Mouse (Mus musculus) CH12.LX (cell line): ENCODE measurements around the gene Commd1. TPM values are rescaled to one million over a fixed set of nuclear protein-coding genes. Genes with fewer than 3 reads are reported as not detected.

Experiments
- DNase-seq: peaks from one replicate; pipeline ENCODE4 v3.0.0-alpha.2; 2013; ENCODE audit errors: extremely low read depth
- H3K27ac ChIP-seq: 2 replicates; pipeline ENCODE4 v1.5.1; 2012; ENCODE audit warnings: low read depth, mild to moderate bottlenecking, control low read depth, moderate library complexity; ENCODE audit not compliant: insufficient read depth
- H3K27me3 ChIP-seq: replicated peaks from 2 replicates; pipeline ENCODE3; 2012; ENCODE audit warnings: inconsistent platforms
- H3K36me3 ChIP-seq, 2 experiments: replicated peaks in 1 of 2; 2 replicates each; pipeline versions ENCODE3 to v1.6.1; 2012; ENCODE audit warnings: inconsistent platforms in 1 of 2, low read length in 1 of 2, mild to moderate bottlenecking in 1 of 2, mixed read lengths in 1 of 2, moderate library complexity in 1 of 2; ENCODE audit not compliant: control insufficient read depth in 1 of 2, insufficient read depth in 1 of 2
- H3K4me1 ChIP-seq, 2 experiments: 2 replicates each; pipeline ENCODE4 v1.6.1; 2012; ENCODE audit warnings: inconsistent platforms in 1 of 2, moderate library complexity in 1 of 2; ENCODE audit not compliant: insufficient read depth in 2 of 2, control insufficient read depth in 1 of 2
- H3K4me2 ChIP-seq: 2 replicates; pipeline ENCODE4 v1.6.1; 2012; ENCODE audit warnings: low read depth, mild to moderate bottlenecking, control low read depth; ENCODE audit not compliant: poor library complexity, insufficient read depth, severe bottlenecking
- H3K4me3 ChIP-seq, 3 experiments: fragments of 150-350 bp in 1 of 3; sonication (generic) in 1 of 3; replicated peaks in 1 of 3; 2 replicates each; pipeline versions ENCODE3 to v1.5.1; 2011 to 2012; ENCODE audit warnings: low read depth in 2 of 3, low read length in 2 of 3, mild to moderate bottlenecking in 2 of 3, moderate library complexity in 2 of 3, control low read depth in 1 of 3, improper control_type of control experiment in 1 of 3, inconsistent platforms in 1 of 3, mixed read lengths in 1 of 3; ENCODE audit not compliant: poor library complexity in 1 of 3
- H3K79me2 ChIP-seq: replicated peaks from 2 replicates; pipeline ENCODE4 v1.6.1; 2012; ENCODE audit warnings: mild to moderate bottlenecking, moderate library complexity; ENCODE audit not compliant: control insufficient read depth, poor library complexity, insufficient read depth, severe bottlenecking; ENCODE audit errors: extremely low read depth
- H3K9ac ChIP-seq: 2 replicates; pipeline ENCODE4 v1.6.1; 2012; ENCODE audit warnings: low read depth, mild to moderate bottlenecking, control low read depth, moderate library complexity; ENCODE audit not compliant: insufficient read depth
- H3K9me3 ChIP-seq: replicated peaks from 2 replicates; pipeline ENCODE3; 2012; ENCODE audit warnings: low read length, inconsistent platforms, mixed read lengths
- BHLHE40 ChIP-seq: IDR thresholded peaks from 2 replicates; pipeline ENCODE4 v1.6.1; 2011; ENCODE audit warnings: mild to moderate bottlenecking, low read depth, low read length, improper control_type of control experiment
- CHD2 ChIP-seq: IDR thresholded peaks from 2 replicates; pipeline ENCODE4 v1.6.1; 2011; ENCODE audit warnings: low read length, improper control_type of control experiment
- ELF1 ChIP-seq: IDR thresholded peaks from 2 replicates; pipeline ENCODE4 v1.6.1; 2014; ENCODE audit warnings: low read depth, mild to moderate bottlenecking, inconsistent platforms, low read length, improper control_type of control experiment
- EP300 ChIP-seq: IDR thresholded peaks from 2 replicates; pipeline ENCODE4 v1.6.1; 2011; ENCODE audit warnings: low read length, improper control_type of control experiment
- ETS1 ChIP-seq: conservative IDR thresholded peaks from 2 replicates; pipeline ENCODE4 v1.6.1; 2012; ENCODE audit warnings: low read depth, mild to moderate bottlenecking, inconsistent platforms, low read length, improper control_type of control experiment, moderate library complexity
- HCFC1 ChIP-seq: IDR thresholded peaks from 2 replicates; pipeline ENCODE4 v1.6.1; 2012; ENCODE audit warnings: low read depth, mild to moderate bottlenecking, inconsistent platforms, low read length, improper control_type of control experiment
- IRF4 ChIP-seq: IDR thresholded peaks from 2 replicates; pipeline ENCODE4 v1.6.1; 2014; ENCODE audit warnings: low read depth, mild to moderate bottlenecking, inconsistent platforms, low read length, improper control_type of control experiment
- JUN ChIP-seq: IDR thresholded peaks from 2 replicates; pipeline ENCODE4 v1.6.1; 2011; ENCODE audit warnings: low read depth, mild to moderate bottlenecking, low read length, improper control_type of control experiment, moderate library complexity; ENCODE audit not compliant: insufficient read depth
- JUND ChIP-seq: conservative IDR thresholded peaks from 2 replicates; pipeline ENCODE4 v1.6.1; 2011; ENCODE audit warnings: low read depth, low read length, improper control_type of control experiment
- KAT2A ChIP-seq: IDR thresholded peaks from 2 replicates; pipeline ENCODE4 v1.6.1; 2012; ENCODE audit warnings: low read length, improper control_type of control experiment, inconsistent platforms; ENCODE audit not compliant: insufficient replicate concordance
- MAFK ChIP-seq: IDR thresholded peaks from 2 replicates; pipeline ENCODE4 v1.6.1; 2011; ENCODE audit warnings: low read length, improper control_type of control experiment; ENCODE audit not compliant: insufficient replicate concordance
- MAX ChIP-seq: IDR thresholded peaks from 2 replicates; pipeline ENCODE4 v1.6.1; 2011; ENCODE audit warnings: low read length, improper control_type of control experiment
- MAZ ChIP-seq: IDR thresholded peaks from 2 replicates; pipeline ENCODE4 v1.6.1; 2012; ENCODE audit warnings: low read depth, mild to moderate bottlenecking, inconsistent platforms, low read length, improper control_type of control experiment, moderate library complexity
- MEF2A ChIP-seq: IDR thresholded peaks from 2 replicates; pipeline ENCODE4 v1.6.1; 2014; ENCODE audit warnings: low read depth, mild to moderate bottlenecking, inconsistent platforms, low read length, improper control_type of control experiment, borderline replicate concordance
- MYC ChIP-seq: IDR thresholded peaks from 2 replicates; pipeline ENCODE4 v1.6.1; 2011; ENCODE audit warnings: low read depth, mild to moderate bottlenecking, improper control_type of control experiment, low read length
- NRF1 ChIP-seq: IDR thresholded peaks from 2 replicates; pipeline ENCODE4 v1.6.1; 2014; ENCODE audit warnings: low read depth, mild to moderate bottlenecking, inconsistent platforms, low read length, improper control_type of control experiment, moderate library complexity
- POLR2A ChIP-seq: IDR thresholded peaks from 2 replicates; pipeline ENCODE4 v1.6.1; 2011; ENCODE audit warnings: low read depth, mild to moderate bottlenecking, improper control_type of control experiment, low read length
- POLR2AphosphoS2 ChIP-seq: IDR thresholded peaks from 2 replicates; pipeline ENCODE4 v1.6.1; 2011; ENCODE audit warnings: low read depth, low read length, improper control_type of control experiment
- SMC3 ChIP-seq: IDR thresholded peaks from 2 replicates; pipeline ENCODE4 v1.6.1; 2011; ENCODE audit warnings: low read depth, low read length, improper control_type of control experiment
- TBP ChIP-seq: conservative IDR thresholded peaks from 2 replicates; pipeline ENCODE4 v1.6.1; 2011; ENCODE audit warnings: low read depth, low read length, improper control_type of control experiment
- TCF12 ChIP-seq: IDR thresholded peaks from 2 replicates; pipeline ENCODE4 v1.6.1; 2014; ENCODE audit warnings: low read depth, mild to moderate bottlenecking, inconsistent platforms, low read length, improper control_type of control experiment
- ZC3H11A ChIP-seq: IDR thresholded peaks from 2 replicates; pipeline ENCODE4 v1.6.1; 2012; ENCODE audit warnings: low read depth, mild to moderate bottlenecking, inconsistent platforms, low read length, improper control_type of control experiment
- ZKSCAN1 ChIP-seq: IDR thresholded peaks from 2 replicates; pipeline ENCODE4 v1.6.1; 2012; ENCODE audit warnings: low read depth, inconsistent platforms, low read length, improper control_type of control experiment, borderline replicate concordance
- ZNF384 ChIP-seq: IDR thresholded peaks from 2 replicates; pipeline ENCODE4 v1.6.1; 2012; ENCODE audit warnings: low read depth, low read length, improper control_type of control experiment, inconsistent platforms
- dilution Hi-C: fragments of 300-500 bp; cut with MboI; formaldehyde crosslinking; loops from 2 replicates; pipeline ENCODE4 v1.14.3; 2020; ENCODE audit warnings: low sequenced_read_pairs; ENCODE audit not compliant: extremely low pct_unique_long_range_greater_than_20kb, extremely low pct_ligation_motif_present
- in situ Hi-C: fragments of 300-500 bp; cut with MboI; formaldehyde crosslinking; loops from 3 replicates; pipeline ENCODE4 v1.14.3; 2019; ENCODE audit warnings: low sequenced_read_pairs, low pct_ligation_motif_present, low pct_unique_long_range_greater_than_20kb, mixed read lengths
- polyA plus RNA-seq: library from polyadenylated mRNA; unstranded; fragments of >175 nt; gene quantifications from 2 replicates; pipeline ENCODE4 v1.2.1, GENCODE M21; 2012; ENCODE audit warnings: low read depth; ENCODE audit not compliant: insufficient read length
- total RNA-seq, 2 experiments: library from RNA; depleted of rRNA; stranded (reverse); fragments of 300-350 nt in 1 of 2; fragments of >200 nt in 1 of 2; gene quantifications; 2 replicates each; pipeline ENCODE4 v1.2.3; 2012 to 2014

Gene Commd1
- total and polyA plus RNA-seq, 3 experiments = 109 to 163 (median 113) TPM

GRCm38 (mm10) chr11:22873383-22873782, 108.8 kb downstream of the Commd1 start:
- H3K4me2 ChIP-seq = no peak overlapping the region
- in situ Hi-C loops (no loop called here), dilution Hi-C loops (no loop called here)
- H3K27me3 ChIP-seq = no peaks in the 10 kb centered on the region
- peaks cover 15 to 67% of the 10 kb centered on the region in 2 experiments for H3K4me1 ChIP-seq
- H3K79me2 ChIP-seq = no peaks in the 10 kb centered on the region
- DNase-seq = no peak
- no peaks in the 10 kb centered on the region for H3K9me3 ChIP-seq
- no peak overlapping the region for H3K27ac ChIP-seq
- H3K9ac ChIP-seq = no peak overlapping the region
- TF ChIP-seq EP300 = peak; percentile 34; the same call in 1 of the 2 replicates
- no peak for TF ChIP-seq ZNF384
- TF ChIP-seq IRF4 = no peak
- TF ChIP-seq, all 38 proteins: peak for 1
- H3K4me3 ChIP-seq = no peak overlapping the region
- H3K36me3 ChIP-seq = peaks cover 0 to 1% of the 10 kb centered on the region in 2 experiments

GRCm38 (mm10) chr11:22872307-22872680, 109.9 kb downstream of the Commd1 start:
- no peak for DNase-seq
- no peak overlapping the region for H3K4me3 ChIP-seq
- TF ChIP-seq BHLHE40 (no peak), JUN (no peak)
- H3K27ac ChIP-seq = no peak overlapping the region
- H3K79me2 ChIP-seq = no peaks in the 10 kb centered on the region
- no peaks in the 10 kb centered on the region for H3K9me3 ChIP-seq
- H3K4me1 ChIP-seq = peaks cover 21 to 68% of the 10 kb centered on the region in 2 experiments
- in situ Hi-C loops = no loop called here
- dilution Hi-C loops = no loop called here
- no peaks in the 10 kb centered on the region for H3K27me3 ChIP-seq
- H3K9ac ChIP-seq = peak overlapping the region; percentile 3
- peaks cover 0 to 1% of the 10 kb centered on the region in 2 experiments for H3K36me3 ChIP-seq
- peak overlapping the region; percentile 39 for H3K4me2 ChIP-seq

GRCm38 (mm10) chr11:22871628-22872306, 110.4 kb downstream of the Commd1 start:
- in situ Hi-C loops (no loop called here), dilution Hi-C loops (no loop called here)
- no peak overlapping the region for H3K4me3 ChIP-seq
- peaks cover 26 to 68% of the 10 kb centered on the region in 2 experiments for H3K4me1 ChIP-seq
- H3K36me3 ChIP-seq = peaks cover 0 to 3% of the 10 kb centered on the region in 2 experiments
- H3K27me3 ChIP-seq = no peaks in the 10 kb centered on the region
- peak overlapping the region; percentile 39 for H3K4me2 ChIP-seq
- peak overlapping the region; percentile 3 for H3K9ac ChIP-seq
- DNase-seq = no peak
- no peaks in the 10 kb centered on the region for H3K9me3 ChIP-seq
- H3K27ac ChIP-seq = no peak overlapping the region
- H3K79me2 ChIP-seq = no peaks in the 10 kb centered on the region
- 0 out of 2 replicates have a peak, but pooled peaks have one; percentile 47 for TF ChIP-seq TCF12
- peak; percentile 60 for TF ChIP-seq CHD2
- 0 out of 2 replicates have a peak, but pooled peaks have one; percentile 49 for TF ChIP-seq MEF2A
- TF ChIP-seq MAZ = 0 out of 2 replicates have a peak, but pooled peaks have one; percentile 59
- TF ChIP-seq POLR2A = no peak; the same call in 1 of the 2 replicates
- TF ChIP-seq ZNF384 = no peak
- no peak for TF ChIP-seq ZC3H11A
- TF ChIP-seq SMC3 = peak; percentile 26
- TF ChIP-seq MAX = peak; percentile 57; the same call in 1 of the 2 replicates
- TF ChIP-seq MAFK = 0 out of 2 replicates have a peak, but pooled peaks have one; percentile 41
- TF ChIP-seq ELF1 = peak; percentile 66
- peak; percentile 12; the same call in 1 of the 2 replicates for TF ChIP-seq HCFC1
- no peak for TF ChIP-seq NRF1
- TF ChIP-seq TBP = 0 out of 2 replicates have a peak, but pooled peaks have one; percentile 32
- TF ChIP-seq KAT2A = 0 out of 2 replicates have a peak, but pooled peaks have one; percentile 31
- peak; percentile 66 for TF ChIP-seq BHLHE40
- TF ChIP-seq ETS1 = peak; percentile 43
- TF ChIP-seq MYC = peak; percentile 77; the same call in 1 of the 2 replicates
- peak; percentile 73 for TF ChIP-seq EP300
- TF ChIP-seq POLR2AphosphoS2 = no peak
- TF ChIP-seq ZKSCAN1 = no peak
- peak; percentile 51; the same call in 1 of the 2 replicates for TF ChIP-seq JUND
